Mouse (Mus musculus) left cerebral cortex, postnatal 14 days (tissue): ENCODE results near the gene Usp13. TPM values are rescaled to one million over a fixed set of nuclear protein-coding genes. Genes with fewer than 3 reads are reported as not detected.

Source experiments
- DNase-seq, 2 experiments: peaks; one replicate each; pipeline ENCODE4 v3.0.0; 2021 to 2022; ENCODE audit warnings: low spot score in 2 of 2, mixed read lengths in 1 of 2
- intact Hi-C: fragments of 180-260 bp; cut with DNase I; formaldehyde crosslinking; loops from one replicate; pipeline ENCODE4 v1.15.1; 2025
- long read RNA-seq, 2 experiments: library from polyadenylated mRNA; stranded (forward); transcript quantifications; one replicate each; pipeline ENCODE4 v2.0.0; 2021
- total RNA-seq, 2 experiments: library from RNA; stranded (reverse); gene quantifications; 2 replicates each; pipeline ENCODE4 v1.2.3; 2021

Usp13 gene
- total RNA-seq = 10 to 100 TPM; 29.2 to 33.7 TPM
- long read RNA-seq, experiment 1, full-length matches to known transcripts = 25 of 34 reads
- long read RNA-seq, experiment 1, partial matches to known transcripts = 2 of 34 reads
- long read RNA-seq, experiment 1, other reads (novel, unspliced or antisense) = 7 of 34 reads
- long read RNA-seq, experiment 2, full-length matches to known transcripts = 30 of 41 reads
- long read RNA-seq, experiment 2, partial matches to known transcripts = 4 of 41 reads
- long read RNA-seq, experiment 2, other reads (novel, unspliced or antisense) = 7 of 41 reads

DNA sequence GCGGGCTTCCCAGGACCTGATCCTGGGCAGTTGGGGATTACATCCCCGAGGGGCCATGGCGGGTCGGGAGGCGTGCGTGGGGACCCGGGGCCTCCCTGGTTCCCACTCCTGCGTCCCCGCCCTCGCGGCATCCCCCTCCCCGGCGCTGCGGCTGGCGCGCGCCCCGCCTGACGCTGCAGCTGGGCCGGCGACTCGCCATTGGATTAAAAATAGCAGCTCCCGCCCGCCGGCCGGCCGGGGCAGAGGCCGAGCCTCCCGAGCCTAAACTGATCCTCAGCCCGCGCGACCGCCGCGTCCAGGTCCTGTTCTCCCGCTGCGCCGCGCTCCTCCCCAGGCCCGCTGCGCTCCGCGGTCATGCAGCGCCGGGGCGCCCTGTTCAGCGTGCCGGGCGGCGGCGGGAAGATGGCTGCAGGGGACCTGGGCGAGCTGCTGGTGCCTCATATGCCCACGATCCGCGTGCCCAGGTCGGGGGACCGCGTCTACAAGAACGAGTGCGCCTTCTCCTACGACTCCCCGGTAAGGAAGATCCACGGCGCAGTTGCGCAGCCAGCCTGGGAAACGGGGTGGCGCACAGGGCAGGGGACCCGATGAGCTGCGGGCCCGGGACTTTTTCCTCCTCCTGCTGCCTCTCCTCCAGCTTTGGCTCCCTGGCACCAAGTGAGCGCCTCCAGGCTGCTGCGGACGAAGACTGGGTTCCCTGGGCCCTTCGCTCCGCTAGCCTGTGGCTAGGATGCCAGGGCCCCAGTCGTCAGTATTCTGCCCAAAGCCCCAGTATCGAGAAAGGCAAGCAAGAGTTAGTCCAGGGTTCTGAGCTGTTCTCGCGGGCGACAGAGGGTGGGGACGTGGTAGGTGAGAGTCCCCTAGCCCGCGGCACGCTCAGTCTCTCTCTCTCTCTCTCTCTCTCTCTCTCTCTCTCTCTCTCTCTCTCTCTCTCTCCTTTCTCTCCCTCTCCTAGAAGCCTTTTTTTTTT lies at the start of gene Usp13:
Gene Usp13 (plus strand): TSS at position 190 of the 970 bp plus-strand sequence.
- DNase-seq = peak; percentile 55 to 63
- intact Hi-C loops = loop anchor here (5.0 kb wide), 1 partner anchor 80 kb away; the partner anchor contains the start of genes Mrpl47 and Ndufb5

- no peak for DNase-seq
- intact Hi-C loops = no loop called here
These were observed 46.6 kb upstream of the Usp13 start for GRCm38 (mm10) chr3:32770781-32771180.

DNA sequence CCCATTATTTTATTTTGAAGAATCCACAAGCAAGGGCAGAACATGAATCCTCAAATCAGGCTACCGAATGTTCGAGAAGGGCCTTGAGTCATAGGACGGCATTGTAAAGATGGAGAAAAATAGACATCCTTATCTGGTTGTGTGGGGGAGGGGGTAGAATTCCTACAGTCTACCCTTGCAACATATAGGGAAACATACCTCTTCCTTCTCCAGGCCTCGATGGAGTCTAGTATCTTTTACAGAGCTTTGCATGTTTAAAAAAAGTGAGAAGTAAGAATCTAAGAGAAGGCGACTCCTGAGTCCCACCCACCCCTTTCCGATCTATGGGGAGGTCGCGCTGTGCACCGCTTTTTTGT lies 367 bp upstream of the Usp13 start:
- intact Hi-C loops = loop anchor here (5.0 kb wide), 1 partner anchor 80 kb away; the partner anchor contains the start of genes Mrpl47 and Ndufb5
- peak; percentile 22 to 53 for DNase-seq

- DNase-seq = no peak
- intact Hi-C loops = loop anchor here (5.0 kb wide), 1 partner anchor 81 kb away; the partner anchor contains the start of genes Mrpl47 and Ndufb5
These were observed 1.1 kb downstream of the Usp13 start for GRCm38 (mm10) chr3:32818327-32818900.

- no peak for DNase-seq
- intact Hi-C loops = no loop called here
These were observed 5.3 kb downstream of the Usp13 start for GRCm38 (mm10) chr3:32822620-32823019.

DNA sequence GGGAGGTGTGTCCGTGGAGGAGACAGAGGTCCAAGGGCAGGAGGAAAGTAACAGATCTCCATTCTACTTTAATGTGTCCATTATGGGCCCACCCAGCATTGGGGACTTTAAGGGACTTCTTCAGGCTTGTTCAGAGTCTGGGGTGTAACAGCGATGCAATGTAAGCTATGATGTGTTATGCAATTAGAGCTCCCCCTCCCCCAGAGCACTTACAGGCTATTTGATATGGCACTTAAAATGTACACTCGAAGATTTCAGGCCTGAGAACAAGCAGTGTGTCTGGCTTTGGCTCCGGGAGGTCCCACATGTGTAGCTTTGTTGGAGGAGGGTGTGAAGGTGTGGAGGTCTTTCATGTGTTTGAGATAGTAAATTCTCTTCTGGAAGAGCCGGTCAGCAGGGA lies 7.6 kb downstream of the Usp13 start:
- DNase-seq = no peak
- intact Hi-C loops = no loop called here

- intact Hi-C loops = no loop called here
- DNase-seq = peak in 1 of 2 experiments; percentile 63
These were observed 8.7 kb downstream of the Usp13 start for GRCm38 (mm10) chr3:32825964-32826479.

DNA sequence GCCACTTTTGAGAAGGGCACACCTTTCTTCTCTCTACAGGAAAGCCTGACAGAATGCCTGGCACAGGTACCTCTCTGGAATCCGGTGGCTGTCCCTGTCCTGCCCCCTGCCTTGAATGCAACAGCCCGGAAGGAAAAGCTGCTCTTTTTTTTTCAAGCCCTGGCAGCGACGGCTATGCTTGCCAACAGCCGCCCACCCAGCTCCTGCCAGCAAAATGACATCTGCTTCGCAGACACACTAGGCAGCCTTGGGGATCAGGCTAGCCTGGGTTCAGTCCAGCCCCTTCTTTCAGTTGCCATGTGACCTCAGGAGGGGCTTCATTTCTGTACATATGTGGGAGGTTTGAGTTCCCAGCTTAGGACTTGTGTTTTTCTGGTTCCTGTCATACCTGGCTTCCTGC lies 9.4 kb downstream of the Usp13 start:
- intact Hi-C loops = no loop called here

GRCm38 (mm10) chr3:32833871-32834270 lies 16.5 kb downstream of the Usp13 start:
- intact Hi-C loops = no loop called here
- no peak for DNase-seq

More for the DNA sequence above, 9.4 kb downstream of the Usp13 start:
- peak; percentile 53 to 77 for DNase-seq

DNA sequence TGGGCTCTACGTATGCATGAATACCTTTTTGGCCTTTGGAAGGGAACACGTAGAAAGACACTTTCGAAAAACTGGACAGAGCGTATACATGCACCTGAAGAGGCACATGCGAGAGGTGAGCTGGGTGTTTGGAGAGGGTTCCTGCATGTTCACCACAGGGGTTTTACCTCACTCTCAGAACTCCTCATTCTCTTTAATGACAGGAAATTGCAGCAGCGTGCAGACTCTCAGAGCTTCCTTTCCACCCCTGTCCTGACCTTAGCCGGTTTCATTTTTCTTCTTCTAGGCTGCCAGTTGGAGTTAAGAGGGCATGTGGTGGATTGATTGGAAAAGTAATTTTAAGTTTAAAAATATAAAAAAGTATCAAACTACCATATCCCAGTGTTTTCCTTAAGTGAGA lies 20.5 kb downstream of the Usp13 start:
- DNase-seq = no peak
- intact Hi-C loops = no loop called here

- DNase-seq = no peak
- intact Hi-C loops = no loop called here
These were observed 39.2 kb downstream of the Usp13 start for GRCm38 (mm10) chr3:32856362-32857107.

- no peak for DNase-seq
- intact Hi-C loops = no loop called here
These were observed 53.7 kb downstream of the Usp13 start for GRCm38 (mm10) chr3:32871081-32871480.

GRCm38 (mm10) chr3:32886386-32886785 lies 69.0 kb downstream of the Usp13 start:
- intact Hi-C loops = no loop called here
- DNase-seq = no peak

DNA sequence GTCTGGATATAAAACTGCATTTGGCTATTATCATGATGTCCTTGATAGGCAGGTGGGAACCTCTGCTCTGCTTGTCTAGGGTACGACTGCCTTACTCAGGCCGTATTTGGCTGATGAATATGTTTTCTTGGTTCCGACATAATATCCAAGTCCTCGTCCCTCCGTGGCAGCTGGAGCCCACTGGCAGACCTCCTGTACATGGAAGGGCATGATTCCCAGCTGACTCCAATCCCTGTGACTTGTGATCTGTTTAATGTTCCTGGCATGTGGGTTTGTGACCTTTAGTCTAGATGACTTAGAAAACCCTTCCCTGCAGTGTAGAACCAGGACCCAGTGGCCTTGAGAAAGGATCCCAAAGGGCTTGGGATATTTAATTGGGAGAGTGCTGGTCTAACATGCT lies 71.5 kb downstream of the Usp13 start:
- intact Hi-C loops = no loop called here
- DNase-seq = no peak

GRCm38 (mm10) chr3:32890174-32890573 lies 72.8 kb downstream of the Usp13 start:
- intact Hi-C loops = no loop called here

DNA sequence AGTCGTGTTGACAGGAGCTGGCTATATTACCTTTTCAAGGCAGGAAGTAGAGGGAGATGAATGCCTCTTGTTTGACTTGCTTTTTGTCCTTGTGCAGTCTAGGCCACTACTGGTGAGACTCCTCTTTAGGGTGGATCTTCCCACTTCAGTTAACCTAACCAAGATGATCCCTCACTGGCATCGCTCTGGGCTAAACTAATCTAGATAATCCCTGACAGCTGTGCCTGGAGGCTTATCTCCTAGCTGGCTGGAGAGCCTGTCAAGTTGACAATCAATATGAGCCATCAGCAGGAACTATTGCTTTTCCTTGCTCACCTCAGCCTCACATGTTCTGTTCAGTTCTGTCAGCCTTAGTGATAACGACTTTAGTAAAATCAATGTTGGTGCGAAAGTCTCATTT lies 86.1 kb downstream of the Usp13 start:
- intact Hi-C loops = no loop called here
- no peak for DNase-seq

More at GRCm38 (mm10) chr3:32890174-32890573, 72.8 kb downstream of the Usp13 start:
- no peak for DNase-seq

DNA sequence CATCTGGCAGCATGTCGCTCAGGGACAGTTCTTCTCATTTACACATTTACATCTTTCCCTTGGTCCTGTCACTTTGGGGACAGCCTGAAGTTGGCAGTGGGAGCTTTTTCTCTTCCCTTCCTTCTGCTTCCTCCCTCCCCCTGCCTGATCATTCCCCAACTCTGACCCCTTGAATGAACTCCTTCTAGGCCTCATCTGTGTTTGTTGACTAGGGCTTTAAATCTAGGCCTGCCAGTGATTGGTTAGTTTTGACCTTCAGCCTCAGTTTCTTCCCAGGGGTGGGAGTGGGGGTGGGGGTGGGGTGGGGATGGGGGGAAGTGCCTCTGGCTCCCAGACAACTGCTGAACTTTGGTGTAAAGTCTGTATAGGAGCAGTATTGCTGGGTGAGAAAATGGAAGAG lies 87.3 kb downstream of the Usp13 start:
- no peak for DNase-seq

DNA sequence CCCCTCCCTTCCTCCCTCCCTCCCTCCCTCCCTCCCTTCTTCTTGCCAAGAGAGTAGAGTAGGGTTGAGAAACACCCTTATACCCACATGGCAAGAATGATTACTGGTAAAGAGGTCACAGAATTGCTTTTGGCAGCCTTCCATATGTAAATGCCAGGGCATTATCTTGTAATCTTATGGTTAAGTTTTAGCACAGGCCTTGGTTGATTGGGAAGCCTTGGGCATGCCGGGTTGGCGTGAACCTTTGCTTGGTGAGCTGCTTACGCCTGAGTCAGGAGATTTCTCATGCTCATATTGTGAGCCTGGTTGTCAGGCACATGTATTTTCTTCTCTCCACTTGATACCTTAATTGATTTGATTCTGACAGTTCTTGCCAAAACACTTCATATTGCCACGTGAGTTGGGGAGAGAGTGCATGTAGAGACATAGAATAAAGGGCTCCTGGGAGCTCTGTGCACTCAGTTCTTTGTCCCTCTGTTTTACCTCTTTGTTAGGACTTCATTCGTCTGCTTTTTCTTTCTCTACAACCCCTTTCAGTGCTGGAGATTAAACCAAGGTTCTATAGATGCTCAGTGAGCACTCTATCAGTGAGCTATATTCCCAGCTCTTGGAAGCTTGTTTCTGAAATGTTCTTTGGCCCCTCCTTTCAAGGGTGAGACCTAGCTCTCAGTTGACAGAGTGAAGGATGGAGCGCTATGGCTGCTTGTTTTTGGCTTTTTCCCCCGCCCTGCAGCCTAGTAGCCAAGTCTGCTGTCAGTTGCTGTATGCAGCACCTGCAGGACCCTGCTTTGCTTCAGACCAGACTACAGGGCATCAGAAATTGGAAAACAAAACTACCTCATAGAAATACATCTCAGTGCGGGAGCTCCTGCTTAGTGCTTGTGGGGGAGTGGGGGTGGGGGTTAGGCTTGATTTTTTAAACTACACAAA lies 88.8 kb downstream of the Usp13 start:
- DNase-seq = no peak
- intact Hi-C loops = no loop called here

More for the DNA sequence above, 87.3 kb downstream of the Usp13 start:
- intact Hi-C loops = no loop called here
